Mouse (Mus musculus) G1E (cell line): Measurements from ENCODE around the gene Lrrc3.

Source experiments
- CTCF ChIP-seq: IDR thresholded peaks from 2 replicates; pipeline ENCODE4 v1.5.1; 2012; ENCODE audit warnings: low read depth, low read length, inconsistent platforms, mixed read lengths
- POLR2AphosphoS5 ChIP-seq: IDR thresholded peaks from 2 replicates; pipeline ENCODE4 v1.6.1; 2012; ENCODE audit warnings: low read depth, low read length, inconsistent platforms; ENCODE audit not compliant: insufficient replicate concordance
- TAL1 ChIP-seq: conservative IDR thresholded peaks from 2 replicates; pipeline ENCODE4 v1.6.1; 2012; ENCODE audit warnings: low read depth, low read length, inconsistent platforms, mixed read lengths

- no peak for TF ChIP-seq TAL1
- TF ChIP-seq CTCF: no peak
- TF ChIP-seq POLR2AphosphoS5: no peak
Observed at GRCm38 (mm10) chr10:77890987-77891565, 11.3 kb downstream of the Lrrc3 start.
